Mouse (Mus musculus): ENCODE results near the gene Hba-a1.
"Not testable (repeated sequence)": the region's sequence is repeated elsewhere in the genome, so short reads cannot be mapped to it uniquely, and the experiment has no call there.

GRCm38 (mm10) chr11:32283091-32283777 lies at the start of gene Hba-a1:
- not testable (repeated sequence) for TF ChIP-seq CTCF (IDR thresholded peaks at IDR 0.05; ENCODE audit: low read depth); EP300 (optimal IDR thresholded peaks at IDR 0.05)

All from stomach, postnatal 0 days (tissue).